17 mouse cellular contexts compared by ENCODE assay signal in genomic region chr2:137063829-137064228, GRCm38 (mm10).
"Had no signal": no experiment of that assay in that cellular context is flagged by ENCODE, and none has a peak within 500 bp of the region (broad histone marks: within the 10 kb centered on the region; RNA-seq: fewer than 3 reads in every experiment).

No protein-coding gene starts in this region.

- H3K4me2 ChIP-seq: limb, embryonic 12.5 days; liver, embryonic 13.5 days; lung, embryonic 15.5 days; neural tube, embryonic 12.5 days had no signal

- H3K27ac ChIP-seq: layer of hippocampus, adult 2 months; limb, embryonic 12.5 days; liver, embryonic 13.5 days; lung, embryonic 15.5 days; macrophage; neural tube, embryonic 12.5 days; stomach, postnatal 0 days had no signal

- H3K4me3 ChIP-seq: layer of hippocampus, adult 2 months; limb, embryonic 12.5 days; liver, embryonic 13.5 days; lung, embryonic 15.5 days; megakaryocyte, embryonic 14.5 days; neural tube, embryonic 12.5 days had no signal

- H3K9ac ChIP-seq: limb, embryonic 12.5 days; liver, embryonic 13.5 days; liver, postnatal 0 days; lung, embryonic 15.5 days; neural tube, embryonic 12.5 days had no signal

- H3K9me3 ChIP-seq: limb, embryonic 12.5 days; liver, embryonic 13.5 days; lung, embryonic 15.5 days; megakaryocyte, embryonic 14.5 days; neural tube, embryonic 12.5 days had no signal

- DNase-seq: kidney, adult 8-10 months; kidney, postnatal 10 days; kidney, postnatal 4 days; liver; liver, embryonic 13.5 days; liver, postnatal 0 days; lung, postnatal 14 days; right cerebral cortex, postnatal 14 days; thymus, postnatal 4 days had no signal

- ATAC-seq: intestine, postnatal 0 days; liver, postnatal 0 days had no signal

- H3K4me1 ChIP-seq: limb, embryonic 12.5 days; liver, embryonic 13.5 days; lung, embryonic 15.5 days had no signal

- H3K36me3 ChIP-seq: lung, embryonic 15.5 days; neural tube, embryonic 12.5 days had no signal

- H3K27me3 ChIP-seq: limb, embryonic 12.5 days; liver, embryonic 13.5 days; lung, embryonic 15.5 days; megakaryocyte, embryonic 14.5 days; neural tube, embryonic 12.5 days had no signal
